Mouse (Mus musculus) embryonic facial prominence, embryonic 15.5 days (tissue): Measurements from ENCODE around the gene Socs3. TPM values are rescaled to one million over a fixed set of nuclear protein-coding genes. Genes with fewer than 3 reads are reported as not detected.

Experiments used
- ATAC-seq: fragments of 200-750 bp; cut with Nextera tagmentation; 2 replicates; pipeline ENCODE4 v1.8.0; 2017; ENCODE audit warnings: low read depth, moderate TSS enrichment; ENCODE audit not compliant: insufficient number of reproducible peaks, low FRiP score, low TSS enrichment
- H3K27ac ChIP-seq: fragments of 300-500 bp; sonication (generic); replicated peaks from 2 replicates; pipeline ENCODE4 v1.5.1; 2015; ENCODE audit warnings: mild to moderate bottlenecking, inconsistent platforms
- H3K27me3 ChIP-seq: fragments of 300-500 bp; sonication (generic); 2 replicates; pipeline ENCODE4 v1.6.1; 2015; ENCODE audit warnings: inconsistent platforms
- H3K36me3 ChIP-seq: fragments of 300-500 bp; sonication (generic); 2 replicates; pipeline ENCODE4 v1.6.1; 2015; ENCODE audit warnings: mild to moderate bottlenecking, inconsistent platforms
- H3K4me1 ChIP-seq: fragments of 300-500 bp; sonication (generic); 2 replicates; pipeline ENCODE4 v1.6.1; 2015; ENCODE audit warnings: inconsistent platforms
- H3K4me2 ChIP-seq: fragments of 300-500 bp; sonication (generic); replicated peaks from 2 replicates; pipeline ENCODE4 v1.6.1; 2015; ENCODE audit warnings: mild to moderate bottlenecking, inconsistent platforms
- H3K4me3 ChIP-seq: fragments of 300-500 bp; sonication (generic); replicated peaks from 2 replicates; pipeline ENCODE4 v1.5.1; 2015; ENCODE audit warnings: mild to moderate bottlenecking, inconsistent platforms
- H3K9ac ChIP-seq: fragments of 300-500 bp; sonication (generic); 2 replicates; pipeline ENCODE4 v1.6.1; 2015; ENCODE audit warnings: inconsistent platforms
- H3K9me3 ChIP-seq: fragments of 300-500 bp; sonication (generic); replicated peaks from 2 replicates; pipeline ENCODE4 v1.6.1; 2016; ENCODE audit warnings: inconsistent platforms
- WGBS: fragments of 180-500 bp; shearing (Covaris S2); methylation state at CpG from one replicate; pipeline ENCODE4 v1.1.7; 2015; 5-methylcytosine and 5-hydroxymethylcytosine counted together
- polyA plus RNA-seq: library from polyadenylated mRNA; unstranded; fragments of >200 nt; fragmentation: Nextera tagmentation; extraction: Ambion mirVana; gene quantifications from 2 replicates; pipeline ENCODE4 v1.2.1, GENCODE M21; 2015

Socs3 gene
- polyA plus RNA-seq, 1 experiment from 2014 or later = 21.2 TPM

- Histone ChIP-seq H3K4me2 (no peak overlapping the region), H3K27ac (no peak overlapping the region), H3K27me3 (0 out of 2 replicates have a peak, but pooled peaks cover 3% of the 10 kb centered on the region), H3K36me3 (no peaks in the 10 kb centered on the region), H3K9me3 (no peaks in the 10 kb centered on the region), H3K4me3 (no peak overlapping the region), H3K4me1 (peaks cover 55% of the 10 kb centered on the region), H3K9ac (no peak overlapping the region)
- ATAC-seq = no peak
- 80% methylated on average over 5 of the region's 6 CpGs for WGBS
Observed at GRCm38 (mm10) chr11:117971100-117971499, 1.3 kb upstream of the Socs3 start.

GRCm38 (mm10) chr11:117969100-117969944, 525 bp downstream of the Socs3 start:
- peak; percentile 94 for ATAC-seq
- under 1% methylated on average over 63 of the region's 65 CpGs for WGBS
- H3K27ac ChIP-seq = peak overlapping the region; percentile 97
- peak overlapping the region; percentile 58 for H3K9ac ChIP-seq
- peaks cover 55% of the 10 kb centered on the region for H3K4me1 ChIP-seq
- no peaks in the 10 kb centered on the region for H3K9me3 ChIP-seq
- H3K36me3 ChIP-seq = 0 out of 2 replicates have a peak, but pooled peaks cover 4% of the 10 kb centered on the region
- peak overlapping the region; percentile 64 for H3K4me3 ChIP-seq
- H3K4me2 ChIP-seq = peak overlapping the region; percentile 95
- H3K27me3 ChIP-seq = 0 out of 2 replicates have a peak, but pooled peaks cover 3% of the 10 kb centered on the region

- H3K36me3 ChIP-seq = 0 out of 2 replicates have a peak, but pooled peaks cover 4% of the 10 kb centered on the region
- ATAC-seq = no peak; the same call in 1 of the 2 replicates
- H3K27ac ChIP-seq = peak overlapping the region; percentile 97
- H3K9me3 ChIP-seq = no peaks in the 10 kb centered on the region
- H3K27me3 ChIP-seq = 0 out of 2 replicates have a peak, but pooled peaks cover 3% of the 10 kb centered on the region
- peak overlapping the region; percentile 58 for H3K9ac ChIP-seq
- peak overlapping the region; percentile 64 for H3K4me3 ChIP-seq
- H3K4me2 ChIP-seq = peak overlapping the region; percentile 95
- H3K4me1 ChIP-seq = peaks cover 57% of the 10 kb centered on the region
- WGBS = under 1% methylated on average over 34 of the region's 34 CpGs
Observed at GRCm38 (mm10) chr11:117968716-117969099, 1.1 kb downstream of the Socs3 start.

GRCm38 (mm10) chr11:117968016-117968671, 1.7 kb downstream of the Socs3 start:
- H3K27me3 ChIP-seq = 0 out of 2 replicates have a peak, but pooled peaks cover 3% of the 10 kb centered on the region
- WGBS = 2% methylated on average over 64 of the region's 64 CpGs
- peak overlapping the region; percentile 58 for H3K9ac ChIP-seq
- H3K4me2 ChIP-seq = peak overlapping the region; percentile 95
- 0 out of 2 replicates have a peak, but pooled peaks cover 4% of the 10 kb centered on the region for H3K36me3 ChIP-seq
- no peak for ATAC-seq
- H3K4me3 ChIP-seq = peak overlapping the region; percentile 64
- H3K4me1 ChIP-seq = peaks cover 63% of the 10 kb centered on the region
- H3K27ac ChIP-seq = peak overlapping the region; percentile 97
- H3K9me3 ChIP-seq = no peaks in the 10 kb centered on the region

GRCm38 (mm10) chr11:117967249-117968015, 2.4 kb downstream of the Socs3 start:
- Histone ChIP-seq H3K27ac (no peak overlapping the region), H3K9ac (peak overlapping the region; percentile 58), H3K4me3 (peak overlapping the region; percentile 64), H3K9me3 (no peaks in the 10 kb centered on the region), H3K4me2 (peak overlapping the region; percentile 95), H3K4me1 (peaks cover 70% of the 10 kb centered on the region), H3K36me3 (0 out of 2 replicates have a peak, but pooled peaks cover 4% of the 10 kb centered on the region), H3K27me3 (0 out of 2 replicates have a peak, but pooled peaks cover 3% of the 10 kb centered on the region)
- no peak for ATAC-seq
- WGBS = 16% methylated on average over 34 of the region's 34 CpGs

DNA sequence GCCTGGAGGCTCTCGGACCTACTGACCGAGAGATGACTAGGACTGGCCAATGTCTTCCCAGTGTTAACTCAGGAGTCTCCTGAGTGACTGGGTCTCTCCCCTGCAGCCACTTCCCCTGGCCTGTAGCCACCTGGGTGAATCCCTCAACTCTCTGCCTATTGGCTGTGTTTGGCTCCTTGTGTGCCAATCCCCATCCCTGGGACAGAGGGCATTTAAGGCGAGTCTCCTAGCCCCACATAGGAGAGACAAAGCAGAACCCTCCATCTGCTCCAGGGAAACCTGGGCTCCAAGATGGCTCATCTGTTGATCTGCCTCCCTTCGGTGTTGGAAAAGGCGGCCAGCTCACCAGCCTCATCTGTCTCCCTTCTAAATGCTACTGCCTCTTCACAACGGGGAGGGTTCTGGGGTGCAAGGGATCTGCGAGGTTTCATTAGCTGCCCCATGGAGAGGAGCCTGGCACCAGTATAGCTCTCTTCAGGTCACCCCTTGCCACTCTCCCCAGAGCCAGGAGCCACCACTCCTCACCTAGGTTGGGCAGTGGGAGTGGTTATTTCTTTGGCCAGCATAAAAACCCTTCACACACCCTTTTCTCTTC, 3.2 kb downstream of the Socs3 start:
- Histone ChIP-seq H3K4me3 (peak overlapping the region; percentile 64), H3K4me1 (peaks cover 78% of the 10 kb centered on the region), H3K36me3 (0 out of 2 replicates have a peak, but pooled peaks cover 4% of the 10 kb centered on the region), H3K9ac (no peak overlapping the region), H3K27me3 (0 out of 2 replicates have a peak, but pooled peaks cover 3% of the 10 kb centered on the region), H3K4me2 (peak overlapping the region; percentile 95), H3K9me3 (no peaks in the 10 kb centered on the region), H3K27ac (no peak overlapping the region)
- WGBS = 57% methylated on average over 7 of the region's 7 CpGs
- no peak for ATAC-seq

- 30% methylated on average over 9 of the region's 9 CpGs for WGBS
- Histone ChIP-seq H3K4me3 (no peak overlapping the region), H3K9me3 (no peaks in the 10 kb centered on the region), H3K27me3 (0 out of 2 replicates have a peak, but pooled peaks cover 3% of the 10 kb centered on the region), H3K27ac (0 out of 2 replicates have a peak overlapping the region, but pooled peaks have one; percentile 94), H3K36me3 (0 out of 2 replicates have a peak, but pooled peaks cover 4% of the 10 kb centered on the region), H3K4me1 (peaks cover 80% of the 10 kb centered on the region), H3K9ac (no peak overlapping the region), H3K4me2 (peak overlapping the region; percentile 15; the same call in 1 of the 2 replicates)
- ATAC-seq = no peak
Observed at GRCm38 (mm10) chr11:117965561-117965981, 4.3 kb downstream of the Socs3 start.

GRCm38 (mm10) chr11:117965052-117965451, 4.8 kb downstream of the Socs3 start:
- Histone ChIP-seq H3K9me3 (no peaks in the 10 kb centered on the region), H3K36me3 (0 out of 2 replicates have a peak, but pooled peaks cover 4% of the 10 kb centered on the region), H3K4me1 (peaks cover 79% of the 10 kb centered on the region), H3K4me2 (peak overlapping the region; percentile 80; the same call in 1 of the 2 replicates), H3K4me3 (no peak overlapping the region), H3K27ac (peak overlapping the region; percentile 94), H3K27me3 (0 out of 2 replicates have a peak, but pooled peaks cover 3% of the 10 kb centered on the region), H3K9ac (no peak overlapping the region)
- 38% methylated on average over 7 of the region's 7 CpGs for WGBS
- no peak for ATAC-seq

- Histone ChIP-seq H3K4me3 (peak overlapping the region; percentile 41; the same call in 1 of the 2 replicates), H3K9ac (no peak overlapping the region), H3K4me2 (peak overlapping the region; percentile 80)
Observed at GRCm38 (mm10) chr11:117964294-117964693, 5.6 kb downstream of the Socs3 start.

DNA sequence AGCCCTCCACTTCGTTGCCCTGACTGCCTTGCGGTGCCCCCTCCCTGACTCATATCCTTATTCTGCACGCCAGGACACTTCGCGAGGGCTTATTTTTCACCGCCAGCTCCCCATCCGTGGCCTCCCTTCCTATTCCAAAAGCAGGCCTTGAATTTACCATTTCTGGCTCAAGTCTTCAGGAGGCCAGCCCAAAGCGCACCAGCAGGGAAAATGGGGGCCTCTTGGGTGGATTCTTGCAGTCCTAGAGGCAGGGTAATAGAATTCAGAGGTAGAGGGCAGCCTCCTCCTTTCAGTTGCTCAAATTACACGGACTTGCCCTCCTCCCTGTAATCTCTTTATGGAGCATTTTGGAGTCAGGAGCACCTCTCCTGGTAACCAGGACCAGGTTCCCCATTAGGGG, 6.0 kb downstream of the Socs3 start:
- WGBS = 2% methylated on average over 9 of the region's 9 CpGs
- H3K4me3 ChIP-seq = peak overlapping the region; percentile 41
- no peak overlapping the region for H3K9ac ChIP-seq

More at GRCm38 (mm10) chr11:117964294-117964693, 5.6 kb downstream of the Socs3 start:
- Histone ChIP-seq H3K4me1 (peaks cover 78% of the 10 kb centered on the region), H3K27ac (peak overlapping the region; percentile 94), H3K27me3 (0 out of 2 replicates have a peak, but pooled peaks cover 3% of the 10 kb centered on the region), H3K9me3 (no peaks in the 10 kb centered on the region), H3K36me3 (0 out of 2 replicates have a peak, but pooled peaks cover 4% of the 10 kb centered on the region)
- ATAC-seq = no peak
- 20% methylated on average over 1 of the region's 1 CpGs for WGBS

More for the DNA sequence above, 6.0 kb downstream of the Socs3 start:
- Histone ChIP-seq H3K36me3 (0 out of 2 replicates have a peak, but pooled peaks cover 4% of the 10 kb centered on the region), H3K27me3 (0 out of 2 replicates have a peak, but pooled peaks cover 3% of the 10 kb centered on the region), H3K4me1 (peaks cover 78% of the 10 kb centered on the region), H3K9me3 (no peaks in the 10 kb centered on the region), H3K4me2 (peak overlapping the region; percentile 80), H3K27ac (peak overlapping the region; percentile 94)
- ATAC-seq = peak; percentile 0
